Mouse (Mus musculus) adrenal gland, postnatal 4 days (tissue): ENCODE results near the gene Nxpe3. TPM values are rescaled to one million over a fixed set of nuclear protein-coding genes. Genes with fewer than 3 reads are reported as not detected.
"Not testable (repeated sequence)": the region's sequence is repeated elsewhere in the genome, so short reads cannot be mapped to it uniquely, and the experiment has no call there.

Experiments
- DNase-seq, 2 experiments: peaks; one replicate each; pipeline ENCODE4 v3.0.0; 2021 to 2022; ENCODE audit warnings: low spot score in 2 of 2, mixed read lengths in 2 of 2
- total RNA-seq, 2 experiments: library from RNA; stranded (reverse); gene quantifications; 2 replicates each; pipeline ENCODE4 v1.2.3; 2021

The Nxpe3 gene
- total RNA-seq, 2 experiments from 2014 or later, result 2.5 to 3.0 TPM

- peak; percentile 66 to 80 for DNase-seq
These were observed 56.3 kb downstream of the Nxpe3 start, which contains the start of gene Nfkbiz for GRCm38 (mm10) chr16:55838510-55839474. Gene Nfkbiz, minus strand, starts transcription at chr16:55838899.

GRCm38 (mm10) chr16:55838129-55838509, 57.0 kb downstream of the Nxpe3 start:
- no peak for DNase-seq

GRCm38 (mm10) chr16:55837653-55838052, 57.4 kb downstream of the Nxpe3 start:
- DNase-seq, result not testable (repeated sequence)

GRCm38 (mm10) chr16:55837168-55837567, 57.9 kb downstream of the Nxpe3 start:
- DNase-seq, result no peak

- no peak for DNase-seq
These were observed 59.3 kb downstream of the Nxpe3 start for GRCm38 (mm10) chr16:55835798-55836197.

GRCm38 (mm10) chr16:55832617-55833016, 62.5 kb downstream of the Nxpe3 start:
- no peak for DNase-seq

GRCm38 (mm10) chr16:55832040-55832439, 63.0 kb downstream of the Nxpe3 start:
- no peak for DNase-seq

- no peak for DNase-seq
These were observed 63.6 kb downstream of the Nxpe3 start for GRCm38 (mm10) chr16:55831451-55831850.

- no peak for DNase-seq
These were observed 71.5 kb downstream of the Nxpe3 start for GRCm38 (mm10) chr16:55823398-55824155.

- DNase-seq, result no peak
These were observed 72.2 kb downstream of the Nxpe3 start for GRCm38 (mm10) chr16:55822741-55823397.

GRCm38 (mm10) chr16:55821997-55822740, 72.9 kb downstream of the Nxpe3 start:
- peak; percentile 80 to 89 for DNase-seq

GRCm38 (mm10) chr16:55821571-55821981, 73.5 kb downstream of the Nxpe3 start:
- peak in 1 of 2 experiments; percentile 21 for DNase-seq

- no peak for DNase-seq
These were observed 74.0 kb downstream of the Nxpe3 start for GRCm38 (mm10) chr16:55820916-55821570.

- no peak for DNase-seq
These were observed 74.7 kb downstream of the Nxpe3 start for GRCm38 (mm10) chr16:55820161-55820915.

- DNase-seq, result peak in 1 of 2 experiments; percentile 44
These were observed 75.8 kb downstream of the Nxpe3 start for GRCm38 (mm10) chr16:55819186-55819861.

- DNase-seq, result no peak
These were observed 77.2 kb downstream of the Nxpe3 start for GRCm38 (mm10) chr16:55817717-55818515.

- DNase-seq, result no peak
These were observed 78.7 kb downstream of the Nxpe3 start for GRCm38 (mm10) chr16:55816202-55816941.
